Comparison of ENCODE assay signal across 8 mouse cellular contexts in the genomic region with DNA sequence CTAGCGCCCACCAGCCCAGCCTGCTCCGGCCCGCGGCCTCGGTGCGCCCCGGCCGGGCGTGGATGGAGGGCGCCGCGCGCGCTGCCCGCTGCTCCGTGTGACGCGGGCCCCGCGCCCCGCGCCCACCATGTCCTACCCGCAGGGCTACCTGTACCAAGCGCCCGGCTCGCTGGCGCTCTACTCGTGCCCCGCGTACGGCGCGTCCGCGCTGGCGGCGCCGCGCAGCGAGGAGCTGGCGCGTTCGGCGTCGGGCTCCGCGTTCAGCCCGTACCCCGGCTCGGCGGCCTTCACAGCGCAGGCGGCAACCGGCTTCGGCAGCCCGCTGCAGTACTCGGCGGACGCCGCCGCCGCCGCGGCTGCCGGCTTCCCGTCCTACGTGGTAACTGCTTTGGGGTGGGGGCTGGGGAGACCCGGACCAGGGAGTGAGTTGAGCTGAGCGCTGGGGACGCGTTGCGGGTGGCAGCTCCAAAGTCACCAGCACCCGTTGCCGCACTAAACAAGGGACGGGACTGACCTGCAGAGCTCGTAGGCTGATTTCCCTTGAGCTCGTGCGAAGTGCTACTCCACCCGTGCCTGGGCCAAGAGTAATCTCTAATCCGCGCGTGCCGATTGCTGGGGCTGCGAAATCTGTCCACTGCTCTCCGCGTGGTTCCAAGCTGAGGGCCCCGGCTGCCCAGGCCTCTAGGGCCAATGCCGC. TPM values are rescaled to one million over a fixed set of nuclear protein-coding genes. Genes with fewer than 3 reads are reported as not detected.
DNase-seq lines count a peak whose midpoint lies in the region; ATAC-seq and TF ChIP-seq lines count a peak whose summit lies in the region.

No protein-coding gene starts in this region.

- TF ChIP-seq CTCF in thymus, adult 2 months (IDR thresholded peaks at IDR 0.05; ENCODE audit: borderline replicate concordance, control insufficient read depth, extremely low read depth, insufficient read depth, low read length, poor library complexity) = no peak

- DNase-seq in kidney, adult 11 months = no peak
- DNase-seq in embryonic facial prominence, embryonic 11.5 days (ENCODE audit: low spot score) = peak; percentile 60
- DNase-seq in hindbrain, embryonic 14.5 days (ENCODE audit: low spot score) = peak; percentile 44
- no peak for DNase-seq in adrenal gland, adult 8-10 months
- DNase-seq in thymus, adult 2 months = no peak

- H3K9me3 ChIP-seq in kidney, embryonic 15.5 days (replicated peaks) = no peaks in the 10 kb centered on the region
- H3K9me3 ChIP-seq in embryonic facial prominence, embryonic 11.5 days (replicated peaks; ENCODE audit: control insufficient read depth, low read length) = no peaks in the 10 kb centered on the region
- H3K9me3 ChIP-seq in hindbrain, embryonic 14.5 days (ENCODE audit: control insufficient read depth, low read length) = no peaks in the 10 kb centered on the region
- no peaks in the 10 kb centered on the region for H3K9me3 ChIP-seq in midbrain, embryonic 13.5 days

- peak overlapping the region; percentile 55 for H3K4me3 ChIP-seq in kidney, embryonic 15.5 days (replicated peaks)
- peak overlapping the region; percentile 64 for H3K4me3 ChIP-seq in embryonic facial prominence, embryonic 11.5 days (ENCODE audit: low read depth, low read length)
- H3K4me3 ChIP-seq in hindbrain, embryonic 14.5 days (replicated peaks; ENCODE audit: low read length) = peak overlapping the region; percentile 65
- peak overlapping the region; percentile 78 for H3K4me3 ChIP-seq in midbrain, embryonic 13.5 days (replicated peaks)
- H3K4me3 ChIP-seq in thymus, adult 2 months (ENCODE audit: control insufficient read depth, insufficient read depth, low read length) = no peak overlapping the region

- H3K27me3 ChIP-seq in kidney, embryonic 15.5 days = peaks cover 99% of the 10 kb centered on the region
- peaks cover 53% of the 10 kb centered on the region for H3K27me3 ChIP-seq in embryonic facial prominence, embryonic 11.5 days (ENCODE audit: control insufficient read depth, insufficient read depth, low read length)
- peaks cover 38% of the 10 kb centered on the region for H3K27me3 ChIP-seq in hindbrain, embryonic 14.5 days (ENCODE audit: control insufficient read depth, insufficient read depth, low read length)
- H3K27me3 ChIP-seq in midbrain, embryonic 13.5 days = peaks cover 55% of the 10 kb centered on the region
- H3K27me3 ChIP-seq in thymus, adult 2 months (ENCODE audit: control insufficient read depth, insufficient read depth, low read length) = peaks cover 8% of the 10 kb centered on the region

- peak overlapping the region; percentile 14; the same call in 1 of the 2 replicates for H3K27ac ChIP-seq in kidney, embryonic 15.5 days
- H3K27ac ChIP-seq in embryonic facial prominence, embryonic 11.5 days (replicated peaks; ENCODE audit: low read depth, low read length) = no peak overlapping the region
- peak overlapping the region; percentile 88 for H3K27ac ChIP-seq in hindbrain, embryonic 14.5 days
- peak overlapping the region; percentile 94 for H3K27ac ChIP-seq in midbrain, embryonic 13.5 days
- no peak overlapping the region for H3K27ac ChIP-seq in thymus, adult 2 months (ENCODE audit: control insufficient read depth, insufficient read depth, low read length)

- peak overlapping the region; percentile 95 for H3K4me2 ChIP-seq in kidney, embryonic 15.5 days
- H3K4me2 ChIP-seq in embryonic facial prominence, embryonic 11.5 days (ENCODE audit: low read depth, low read length) = peak overlapping the region; percentile 97
- peak overlapping the region; percentile 66 for H3K4me2 ChIP-seq in hindbrain, embryonic 14.5 days (replicated peaks)
- peak overlapping the region; percentile 77 for H3K4me2 ChIP-seq in midbrain, embryonic 13.5 days (replicated peaks)

- no peaks in the 10 kb centered on the region for H3K36me3 ChIP-seq in kidney, embryonic 15.5 days
- H3K36me3 ChIP-seq in embryonic facial prominence, embryonic 11.5 days (replicated peaks; ENCODE audit: control insufficient read depth, insufficient read depth, low read depth, low read length) = no peaks in the 10 kb centered on the region
- 0 out of 2 replicates have a peak, but pooled peaks cover 9% of the 10 kb centered on the region for H3K36me3 ChIP-seq in hindbrain, embryonic 14.5 days (replicated peaks; ENCODE audit: control insufficient read depth, insufficient read depth)
- H3K36me3 ChIP-seq in midbrain, embryonic 13.5 days = peaks cover 12% of the 10 kb centered on the region
- no peaks in the 10 kb centered on the region for H3K36me3 ChIP-seq in thymus, adult 2 months (ENCODE audit: control insufficient read depth, insufficient read depth, low read length)

- peak; percentile 76; the same call in 1 of the 2 replicates for ATAC-seq in kidney, embryonic 15.5 days (replicated peaks; ENCODE audit: low FRiP score)
- peak; percentile 10 for ATAC-seq in embryonic facial prominence, embryonic 11.5 days (replicated peaks; ENCODE audit: insufficient number of reproducible peaks, low FRiP score, low TSS enrichment, low read depth)
- ATAC-seq in hindbrain, embryonic 14.5 days (ENCODE audit: low FRiP score) = peak; percentile 1; the same call in 1 of the 2 replicates
- ATAC-seq in midbrain, embryonic 13.5 days = peak; percentile 14
- ATAC-seq in monocyte, adult 5-6 weeks (replicated peaks; ENCODE audit: insufficient number of reproducible peaks, low FRiP score, low TSS enrichment, poor library complexity, severe bottlenecking) = no peak

- H3K4me1 ChIP-seq in kidney, embryonic 15.5 days = peaks cover 41% of the 10 kb centered on the region
- no peaks in the 10 kb centered on the region for H3K4me1 ChIP-seq in embryonic facial prominence, embryonic 11.5 days (ENCODE audit: control insufficient read depth, insufficient read depth, low read length)
- peaks cover 12% of the 10 kb centered on the region; the same call in 1 of the 2 replicates for H3K4me1 ChIP-seq in hindbrain, embryonic 14.5 days (replicated peaks; ENCODE audit: control insufficient read depth, insufficient read depth, low read length)
- peaks cover 68% of the 10 kb centered on the region for H3K4me1 ChIP-seq in midbrain, embryonic 13.5 days (replicated peaks)
- H3K4me1 ChIP-seq in thymus, adult 2 months (replicated peaks; ENCODE audit: control insufficient read depth, insufficient read depth, low read length) = no peaks in the 10 kb centered on the region

- TF ChIP-seq POLR2A in thymus, adult 2 months (IDR thresholded peaks at IDR 0.05; ENCODE audit: control insufficient read depth, extremely low read depth, insufficient read depth, low read length, poor library complexity) = no peak

- WGBS in kidney, embryonic 15.5 days = under 1% methylated on average over 88 of the region's 88 CpGs
- under 1% methylated on average over 76 of the region's 88 CpGs for WGBS in embryonic facial prominence, embryonic 11.5 days
- WGBS in hindbrain, embryonic 14.5 days = under 1% methylated on average over 72 of the region's 88 CpGs
- WGBS in midbrain, embryonic 13.5 days = under 1% methylated on average over 69 of the region's 88 CpGs
- WGBS in thymus, adult 2 months = 3% methylated on average over 88 of the region's 88 CpGs

- H3K9ac ChIP-seq in kidney, embryonic 15.5 days = peak overlapping the region; percentile 51
- H3K9ac ChIP-seq in embryonic facial prominence, embryonic 11.5 days (replicated peaks; ENCODE audit: low read length) = peak overlapping the region; percentile 67
- H3K9ac ChIP-seq in hindbrain, embryonic 14.5 days = peak overlapping the region; percentile 76
- peak overlapping the region; percentile 96 for H3K9ac ChIP-seq in midbrain, embryonic 13.5 days (replicated peaks)

RNA-seq across cellular contexts. Expression of gene Irx2, which starts 0.5 kb away (rescaled TPM):
- polyA plus RNA-seq in kidney, embryonic 15.5 days (2015; fragmentation: Nextera tagmentation; extraction: Ambion mirVana) = 7.9 and 8.0 TPM in 2 replicates
- polyA plus RNA-seq in embryonic facial prominence, embryonic 11.5 days (2014; fragmentation: Nextera tagmentation; extraction: Ambion mirVana) = 8.8 and 9.6 TPM in 2 replicates
- polyA plus RNA-seq in hindbrain, embryonic 14.5 days (2014; fragmentation: Nextera tagmentation; extraction: Ambion mirVana) = 23.4 and 31.8 TPM in 2 replicates
- polyA plus RNA-seq in midbrain, embryonic 13.5 days (2015; fragmentation: Nextera tagmentation; extraction: Ambion mirVana) = 36.7 and 45.1 TPM in 2 replicates
- 1 to 10 TPM in 2 of 4 experiments, under 1 TPM in 2; 0.35 to 2.2 (median 1.0) TPM for total RNA-seq in adrenal gland, adult 8-10 months (2022)
- polyA plus RNA-seq in thymus, adult 2 months (2012; rRNA removed) = 0.85 and 1.2 TPM in 2 replicates
- total RNA-seq in monocyte, adult 5-6 weeks (2017) = 3.5 TPM in 1 of 3 replicates, not detected in the others

Comparison
In these comparisons a context has a peak if more than half of its experiments do, and no peak if none do; other contexts are left out.
1. H3K27ac ChIP-seq: peak in kidney, embryonic 15.5 days (single experiment), hindbrain, embryonic 14.5 days (single experiment) and midbrain, embryonic 13.5 days (single experiment); none in embryonic facial prominence, embryonic 11.5 days (single experiment) and thymus, adult 2 months (single experiment).
2. DNase-seq: peak in embryonic facial prominence, embryonic 11.5 days (single experiment) and hindbrain, embryonic 14.5 days (single experiment); none in kidney, adult 11 months (single experiment), adrenal gland, adult 8-10 months (single experiment) and thymus, adult 2 months (single experiment).
3. Peak in every context shown above with its lines, with median percentiles within 50 percentile points of each other: H3K4me2 ChIP-seq and H3K9ac ChIP-seq.